Mouse (Mus musculus) intestine, postnatal 0 days (tissue): ENCODE measurements around the gene Rps6kc1. TPM values are rescaled to one million over a fixed set of nuclear protein-coding genes. Genes with fewer than 3 reads are reported as not detected.

Experiments used
- ATAC-seq: fragments of 200-750 bp; cut with Nextera tagmentation; 2 replicates; pipeline ENCODE4 v1.8.0; 2017; ENCODE audit warnings: mild to moderate bottlenecking, moderate TSS enrichment, moderate library complexity
- H3K27ac ChIP-seq: fragments of 300-500 bp; sonication (generic); 2 replicates; pipeline ENCODE4 v1.5.1; 2014; ENCODE audit warnings: mild to moderate bottlenecking, low read depth, low read length, moderate library complexity
- H3K27me3 ChIP-seq: fragments of 300-500 bp; sonication (generic); replicated peaks from 2 replicates; pipeline ENCODE4 v1.6.1; 2014; ENCODE audit warnings: low read length, mixed read lengths; ENCODE audit not compliant: control insufficient read depth, insufficient read depth
- H3K36me3 ChIP-seq: fragments of 300-500 bp; sonication (generic); 2 replicates; pipeline ENCODE4 v1.6.1; 2014; ENCODE audit warnings: mild to moderate bottlenecking, moderate library complexity; ENCODE audit not compliant: control insufficient read depth, insufficient read depth
- H3K4me1 ChIP-seq: fragments of 300-500 bp; sonication (generic); replicated peaks from 2 replicates; pipeline ENCODE4 v1.6.1; 2014; ENCODE audit warnings: antibody characterized with exemption, low read length, mixed read lengths; ENCODE audit not compliant: control insufficient read depth, insufficient read depth
- H3K4me2 ChIP-seq: fragments of 300-500 bp; sonication (generic); replicated peaks from 2 replicates; pipeline ENCODE4 v1.6.1; 2014; ENCODE audit warnings: low read depth, mild to moderate bottlenecking, moderate library complexity
- H3K4me3 ChIP-seq: fragments of 300-500 bp; sonication (generic); 2 replicates; pipeline ENCODE4 v1.5.1; 2014; ENCODE audit warnings: low read depth, low read length
- H3K9ac ChIP-seq: fragments of 300-500 bp; sonication (generic); 2 replicates; pipeline ENCODE4 v1.6.1; 2014; ENCODE audit warnings: mild to moderate bottlenecking, low read depth, low read length
- H3K9me3 ChIP-seq: fragments of 300-500 bp; sonication (generic); 2 replicates; pipeline ENCODE4 v1.6.1; 2016; ENCODE audit warnings: mixed run types; ENCODE audit not compliant: control insufficient read depth
- CTCF ChIP-seq: sonication (generic); IDR thresholded peaks from 2 replicates; pipeline ENCODE4 v1.5.1; 2016; ENCODE audit warnings: low read depth, mild to moderate bottlenecking, control low read depth, antibody characterized with exemption, moderate library complexity
- WGBS: fragments of 180-500 bp; shearing (Covaris S2); extraction: QIAGEN DNeasy Blood & Tissue Kit; methylation state at CpG from one replicate; pipeline ENCODE4 v1.1.7; 2014; 5-methylcytosine and 5-hydroxymethylcytosine counted together
- polyA plus RNA-seq: library from polyadenylated mRNA; unstranded; fragments of >200 nt; fragmentation: Nextera tagmentation; extraction: Ambion mirVana; gene quantifications from 2 replicates; pipeline ENCODE4 v1.2.1, GENCODE M21; 2015

Rps6kc1 gene
- polyA plus RNA-seq, 1 experiment from 2014 or later = 6.0 TPM

DNA sequence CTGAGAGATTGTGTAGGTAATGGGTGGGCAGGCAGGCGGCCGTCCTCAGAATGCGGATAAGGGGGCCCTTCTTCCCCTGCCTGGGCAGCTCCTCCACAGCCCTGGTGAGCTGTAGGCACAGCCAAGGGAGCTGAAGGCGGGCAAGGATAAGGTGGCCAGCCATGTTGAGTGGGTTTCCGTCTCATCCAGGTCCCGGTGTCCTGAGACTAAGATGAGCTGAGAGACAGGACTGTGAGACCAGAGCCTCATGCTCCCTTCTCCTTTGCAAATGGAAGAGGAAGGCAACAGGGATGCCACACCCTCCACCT lies 256.9 kb downstream of the Rps6kc1 start:
- H3K9ac ChIP-seq = no peak overlapping the region
- TF ChIP-seq CTCF = no peak
- H3K4me3 ChIP-seq = no peak overlapping the region
- no peak for ATAC-seq
- no peak overlapping the region for H3K27ac ChIP-seq
- H3K4me2 ChIP-seq = no peak overlapping the region
- WGBS = 87% methylated on average over 6 of the region's 6 CpGs
- no peaks in the 10 kb centered on the region for H3K9me3 ChIP-seq
- H3K36me3 ChIP-seq = no peaks in the 10 kb centered on the region
- no peaks in the 10 kb centered on the region for H3K4me1 ChIP-seq
- no peaks in the 10 kb centered on the region for H3K27me3 ChIP-seq

DNA sequence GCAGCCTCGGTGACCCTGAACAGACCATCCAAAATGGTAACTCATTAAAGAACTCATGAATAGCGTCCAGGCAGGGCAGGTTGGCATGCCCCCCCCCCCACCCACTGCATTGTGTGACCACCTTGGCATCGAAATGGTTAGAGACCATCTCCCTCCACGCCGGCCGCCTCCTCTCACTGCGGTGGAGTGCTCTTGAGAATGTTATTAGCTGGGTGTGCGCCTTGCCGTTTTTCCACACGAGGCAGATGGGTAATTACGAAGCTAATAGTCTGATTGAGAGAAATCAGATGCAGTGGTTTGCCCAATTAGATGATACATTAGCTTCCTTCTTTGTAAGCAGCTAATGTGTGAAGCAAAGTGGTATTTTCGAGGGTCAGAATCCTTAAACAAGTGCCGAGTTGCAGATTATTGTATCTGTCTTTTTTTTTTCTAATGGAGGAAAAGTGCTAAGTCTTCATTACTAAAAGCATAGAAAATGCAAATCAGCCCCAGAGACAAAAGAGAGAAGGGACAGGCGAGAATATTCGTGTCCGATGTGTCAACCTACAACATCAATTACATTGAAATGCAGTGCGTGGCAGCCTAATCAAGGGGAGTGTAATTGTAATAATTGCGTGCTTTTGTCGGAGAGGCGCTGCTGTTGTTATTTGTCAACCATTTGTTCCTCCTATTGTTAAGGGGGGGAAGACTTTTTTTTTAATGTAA lies 257.4 kb downstream of the Rps6kc1 start:
- WGBS = 91% methylated on average over 20 of the region's 20 CpGs
- no peak for ATAC-seq

DNA sequence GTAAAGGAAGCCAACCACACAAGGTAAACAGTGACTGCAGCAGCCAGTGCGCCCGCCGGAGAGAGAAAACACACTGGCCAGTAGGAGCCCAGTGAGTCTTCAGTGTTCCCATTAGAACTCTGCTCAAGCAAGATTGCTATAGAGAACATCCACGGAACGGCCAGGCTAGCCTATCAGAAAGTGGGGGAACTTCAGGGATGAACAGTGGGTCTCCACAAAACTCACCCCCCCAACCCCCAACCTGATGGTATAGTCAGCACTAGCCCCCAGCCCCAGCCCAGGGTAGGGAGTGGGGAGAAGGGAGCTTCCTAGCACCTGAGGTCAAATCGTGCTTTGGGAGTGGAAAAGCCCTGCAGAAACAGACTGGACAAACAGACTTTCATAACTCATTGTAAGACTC lies 258.5 kb downstream of the Rps6kc1 start:
- no peak overlapping the region for H3K4me2 ChIP-seq
- 65% methylated on average over 6 of the region's 6 CpGs for WGBS
- no peak for ATAC-seq

More for the DNA sequence above, 257.4 kb downstream of the Rps6kc1 start:
- H3K27ac ChIP-seq = no peak overlapping the region
- H3K36me3 ChIP-seq = no peaks in the 10 kb centered on the region
- H3K9ac ChIP-seq = no peak overlapping the region
- H3K4me2 ChIP-seq = no peak overlapping the region
- TF ChIP-seq CTCF = no peak
- no peaks in the 10 kb centered on the region for H3K4me1 ChIP-seq
- no peaks in the 10 kb centered on the region for H3K27me3 ChIP-seq
- H3K4me3 ChIP-seq = no peak overlapping the region
- no peaks in the 10 kb centered on the region for H3K9me3 ChIP-seq

More for the DNA sequence above, 258.5 kb downstream of the Rps6kc1 start:
- H3K4me3 ChIP-seq = no peak overlapping the region
- H3K36me3 ChIP-seq = no peaks in the 10 kb centered on the region
- no peaks in the 10 kb centered on the region for H3K4me1 ChIP-seq
- no peaks in the 10 kb centered on the region for H3K27me3 ChIP-seq
- H3K9ac ChIP-seq = no peak overlapping the region
- no peaks in the 10 kb centered on the region for H3K9me3 ChIP-seq
- no peak for TF ChIP-seq CTCF
- no peak overlapping the region for H3K27ac ChIP-seq

Other genes starting within 250 kb of the Rps6kc1 start
- gene Angel2, start 13.3 kb upstream of the Rps6kc1 start, polyA plus RNA-seq = 23.2 and 23.8 TPM in 2 replicates
- gene Vash2, start 67.5 kb upstream of the Rps6kc1 start, polyA plus RNA-seq = 3.5 and 3.9 TPM in 2 replicates
- gene Flvcr1, start 114.4 kb upstream of the Rps6kc1 start, polyA plus RNA-seq = 57.4 and 65.5 TPM in 2 replicates
- 1.1 TPM in 2 replicates for gene Spata45, start 124.9 kb upstream of the Rps6kc1 start, polyA plus RNA-seq
- gene Tatdn3, start 151.2 kb upstream of the Rps6kc1 start, polyA plus RNA-seq = 17.3 and 18.1 TPM in 2 replicates
- gene Nsl1, start 151.2 kb upstream of the Rps6kc1 start, polyA plus RNA-seq = 3.8 TPM in 2 replicates
- gene Batf3, start 186.1 kb upstream of the Rps6kc1 start, polyA plus RNA-seq = 6.9 and 7.3 TPM in 2 replicates